Mouse (Mus musculus): ENCODE data around the gene Trnt1.

The Trnt1 gene

GRCm38 (mm10) chr6:106768640-106769289, at the start of gene Trnt1:
Gene Trnt1, plus strand, starts transcription at chr6:106769120.
- peak; percentile 99 for DNase-seq

- DNase-seq, result no peak
Observed at GRCm38 (mm10) chr6:106725642-106726041, 43.3 kb upstream of the Trnt1 start.

- DNase-seq, result no peak
Observed at GRCm38 (mm10) chr6:106726078-106726477, 42.8 kb upstream of the Trnt1 start.

GRCm38 (mm10) chr6:106727703-106728102, 41.2 kb upstream of the Trnt1 start:
- no peak for DNase-seq

- peak; percentile 85 for DNase-seq
Observed at GRCm38 (mm10) chr6:106729682-106730314, 39.1 kb upstream of the Trnt1 start.

- no peak for DNase-seq
Observed at GRCm38 (mm10) chr6:106732563-106732962, 36.4 kb upstream of the Trnt1 start.

GRCm38 (mm10) chr6:106738229-106738628, 30.7 kb upstream of the Trnt1 start:
- no peak for DNase-seq

GRCm38 (mm10) chr6:106740244-106740825, 28.6 kb upstream of the Trnt1 start:
- no peak for DNase-seq

GRCm38 (mm10) chr6:106743556-106744233, 25.2 kb upstream of the Trnt1 start:
- DNase-seq, result no peak

- no peak for DNase-seq
Observed at GRCm38 (mm10) chr6:106745673-106746394, 23.1 kb upstream of the Trnt1 start.

- no peak for DNase-seq
Observed at GRCm38 (mm10) chr6:106747251-106747650, 21.7 kb upstream of the Trnt1 start.

- DNase-seq, result no peak
Observed at GRCm38 (mm10) chr6:106747804-106748203, 21.1 kb upstream of the Trnt1 start.

GRCm38 (mm10) chr6:106748887-106749388, 20.0 kb upstream of the Trnt1 start, which contains the start of gene Il5ra:
Gene Il5ra, minus strand, starts transcription at chr6:106749037.
- no peak for DNase-seq

- no peak for DNase-seq
Observed at GRCm38 (mm10) chr6:106750291-106750690, 18.6 kb upstream of the Trnt1 start.

- DNase-seq, result no peak
Observed at GRCm38 (mm10) chr6:106758299-106758698, 10.6 kb upstream of the Trnt1 start.

- DNase-seq, result no peak
Observed at GRCm38 (mm10) chr6:106760473-106761218, 8.3 kb upstream of the Trnt1 start.

GRCm38 (mm10) chr6:106761486-106761885, 7.4 kb upstream of the Trnt1 start:
- DNase-seq, result no peak

GRCm38 (mm10) chr6:106765892-106766291, 3.0 kb upstream of the Trnt1 start:
- no peak for DNase-seq

GRCm38 (mm10) chr6:106766774-106767173, 2.1 kb upstream of the Trnt1 start:
- DNase-seq, result no peak

- DNase-seq, result no peak
Observed at GRCm38 (mm10) chr6:106769290-106769866, 458 bp downstream of the Trnt1 start.

GRCm38 (mm10) chr6:106770046-106770445, 1.1 kb downstream of the Trnt1 start:
- DNase-seq, result no peak

GRCm38 (mm10) chr6:106787138-106787537, 18.2 kb downstream of the Trnt1 start:
- DNase-seq, result no peak
